Mouse (Mus musculus): ENCODE data around the gene Irf2. TPM values are rescaled to one million over a fixed set of nuclear protein-coding genes. Genes with fewer than 3 reads are reported as not detected.

Gene Irf2
- polyA plus RNA-seq, 1 experiment from 2014 or later, result 10.2 TPM

- Histone ChIP-seq H3K27me3 (replicated peaks) (no peaks in the 10 kb centered on the region), H3K36me3 (no peaks in the 10 kb centered on the region), H3K4me2 (peak overlapping the region; percentile 86), H3K4me1 (peaks cover 25% of the 10 kb centered on the region), H3K9ac (replicated peaks) (no peak overlapping the region; the same call in 1 of the 2 replicates), H3K4me3 (replicated peaks) (peak overlapping the region; percentile 80), H3K27ac (replicated peaks) (no peak overlapping the region), H3K9me3 (replicated peaks) (no peaks in the 10 kb centered on the region)
- WGBS, result 23% methylated on average over 8 of the region's 8 CpGs
- ATAC-seq (ENCODE audit: low FRiP score), result no peak
Measured at GRCm38 (mm10) chr8:46741991-46742690, 2.6 kb downstream of the Irf2 start.

- Histone ChIP-seq H3K4me2 (0 out of 2 replicates have a peak overlapping the region, but pooled peaks have one; percentile 86), H3K36me3 (no peaks in the 10 kb centered on the region), H3K9me3 (replicated peaks) (no peaks in the 10 kb centered on the region), H3K27ac (replicated peaks) (no peak overlapping the region), H3K9ac (replicated peaks) (no peak overlapping the region), H3K4me1 (peaks cover 25% of the 10 kb centered on the region), H3K27me3 (replicated peaks) (no peaks in the 10 kb centered on the region), H3K4me3 (replicated peaks) (no peak overlapping the region)
- 62% methylated on average over 5 of the region's 5 CpGs for WGBS
- ATAC-seq (ENCODE audit: low FRiP score), result no peak
Measured at GRCm38 (mm10) chr8:46742691-46743082, 3.2 kb downstream of the Irf2 start.

GRCm38 (mm10) chr8:46745464-46745863 lies 5.9 kb downstream of the Irf2 start:
- peaks cover 18% of the 10 kb centered on the region for H3K4me1 ChIP-seq

GRCm38 (mm10) chr8:46747311-46747980 lies 7.9 kb downstream of the Irf2 start:
- Histone ChIP-seq H3K4me2 (no peak overlapping the region), H3K9ac (replicated peaks) (no peak overlapping the region), H3K4me3 (replicated peaks) (no peak overlapping the region), H3K27me3 (replicated peaks) (no peaks in the 10 kb centered on the region), H3K36me3 (no peaks in the 10 kb centered on the region), H3K4me1 (peaks cover 29% of the 10 kb centered on the region), H3K9me3 (replicated peaks) (no peaks in the 10 kb centered on the region), H3K27ac (replicated peaks) (no peak overlapping the region)
- 50% methylated on average over 4 of the region's 4 CpGs for WGBS
- ATAC-seq (ENCODE audit: low FRiP score), result no peak

More at GRCm38 (mm10) chr8:46745464-46745863, 5.9 kb downstream of the Irf2 start:
- 90% methylated on average over 1 of the region's 1 CpGs for WGBS
- Histone ChIP-seq H3K36me3 (no peaks in the 10 kb centered on the region), H3K27me3 (replicated peaks) (no peaks in the 10 kb centered on the region), H3K27ac (replicated peaks) (no peak overlapping the region), H3K9ac (replicated peaks) (no peak overlapping the region), H3K4me2 (no peak overlapping the region), H3K9me3 (replicated peaks) (no peaks in the 10 kb centered on the region), H3K4me3 (replicated peaks) (no peak overlapping the region)
- ATAC-seq (ENCODE audit: low FRiP score), result no peak

- no peak overlapping the region for H3K9ac ChIP-seq (replicated peaks)
- H3K27me3 ChIP-seq (replicated peaks), result no peaks in the 10 kb centered on the region
- H3K36me3 ChIP-seq, result no peaks in the 10 kb centered on the region
- no peak overlapping the region for H3K4me3 ChIP-seq (replicated peaks)
- WGBS, result 61% methylated on average over 5 of the region's 5 CpGs
- H3K4me2 ChIP-seq, result no peak overlapping the region
- peaks cover 29% of the 10 kb centered on the region for H3K4me1 ChIP-seq
- no peak overlapping the region for H3K27ac ChIP-seq (replicated peaks)
- H3K9me3 ChIP-seq (replicated peaks), result no peaks in the 10 kb centered on the region
- ATAC-seq (ENCODE audit: low FRiP score), result no peak
Measured at GRCm38 (mm10) chr8:46750000-46750399, 10.5 kb downstream of the Irf2 start.

- H3K4me1 ChIP-seq, result peaks cover 29% of the 10 kb centered on the region
- H3K9ac ChIP-seq (replicated peaks), result no peak overlapping the region
- WGBS, result 54% methylated on average over 8 of the region's 8 CpGs
- no peak overlapping the region; the same call in 1 of the 2 replicates for H3K4me2 ChIP-seq
- peak overlapping the region; percentile 63 for H3K27ac ChIP-seq (replicated peaks)
- 0 out of 2 replicates have a peak, but pooled peaks have one; percentile 32 for ATAC-seq (ENCODE audit: low FRiP score)
- H3K9me3 ChIP-seq (replicated peaks), result no peaks in the 10 kb centered on the region
- no peaks in the 10 kb centered on the region for H3K36me3 ChIP-seq
- H3K4me3 ChIP-seq (replicated peaks), result no peak overlapping the region
- no peaks in the 10 kb centered on the region for H3K27me3 ChIP-seq (replicated peaks)
Measured at GRCm38 (mm10) chr8:46750566-46750965, 11.0 kb downstream of the Irf2 start.

- Histone ChIP-seq H3K4me3 (replicated peaks) (no peak overlapping the region), H3K9me3 (replicated peaks) (no peaks in the 10 kb centered on the region), H3K4me1 (peaks cover 29% of the 10 kb centered on the region), H3K4me2 (no peak overlapping the region), H3K27ac (replicated peaks) (peak overlapping the region; percentile 63), H3K9ac (replicated peaks) (no peak overlapping the region), H3K36me3 (no peaks in the 10 kb centered on the region), H3K27me3 (replicated peaks) (no peaks in the 10 kb centered on the region)
- ATAC-seq (ENCODE audit: low FRiP score), result peak; percentile 50; the same call in 1 of the 2 replicates
- WGBS, result 20% methylated on average over 4 of the region's 4 CpGs
Measured at GRCm38 (mm10) chr8:46751151-46751550, 11.6 kb downstream of the Irf2 start.

- Histone ChIP-seq H3K27ac (replicated peaks) (no peak overlapping the region), H3K9me3 (replicated peaks) (no peaks in the 10 kb centered on the region), H3K4me2 (no peak overlapping the region), H3K9ac (replicated peaks) (no peak overlapping the region), H3K36me3 (no peaks in the 10 kb centered on the region), H3K4me3 (replicated peaks) (no peak overlapping the region), H3K4me1 (peaks cover 29% of the 10 kb centered on the region), H3K27me3 (replicated peaks) (no peaks in the 10 kb centered on the region)
- WGBS, result 86% methylated on average over 12 of the region's 12 CpGs
- ATAC-seq (ENCODE audit: low FRiP score), result no peak
Measured at GRCm38 (mm10) chr8:46752986-46753385, 13.5 kb downstream of the Irf2 start.

- H3K36me3 ChIP-seq, result no peaks in the 10 kb centered on the region
- no peaks in the 10 kb centered on the region for H3K9me3 ChIP-seq (replicated peaks)
- H3K4me3 ChIP-seq (replicated peaks), result no peak overlapping the region
- H3K4me2 ChIP-seq, result no peak overlapping the region
- WGBS, result 94% methylated on average over 5 of the region's 5 CpGs
- H3K27ac ChIP-seq (replicated peaks), result no peak overlapping the region
- no peak overlapping the region for H3K9ac ChIP-seq (replicated peaks)
- ATAC-seq (ENCODE audit: low FRiP score), result no peak
- peaks cover 29% of the 10 kb centered on the region for H3K4me1 ChIP-seq
- H3K27me3 ChIP-seq (replicated peaks), result no peaks in the 10 kb centered on the region
Measured at GRCm38 (mm10) chr8:46754355-46754754, 14.8 kb downstream of the Irf2 start.

- Histone ChIP-seq H3K27me3 (replicated peaks) (no peaks in the 10 kb centered on the region), H3K4me2 (no peak overlapping the region), H3K36me3 (no peaks in the 10 kb centered on the region), H3K9me3 (replicated peaks) (no peaks in the 10 kb centered on the region), H3K4me1 (peaks cover 20% of the 10 kb centered on the region), H3K4me3 (replicated peaks) (no peak overlapping the region), H3K9ac (replicated peaks) (no peak overlapping the region), H3K27ac (replicated peaks) (no peak overlapping the region)
- WGBS, result 77% methylated on average over 5 of the region's 5 CpGs
- ATAC-seq (ENCODE audit: low FRiP score), result no peak
Measured at GRCm38 (mm10) chr8:46755731-46756333, 16.3 kb downstream of the Irf2 start.

- H3K36me3 ChIP-seq, result no peaks in the 10 kb centered on the region
- 89% methylated on average over 9 of the region's 9 CpGs for WGBS
- no peak overlapping the region for H3K4me2 ChIP-seq
- H3K9ac ChIP-seq (replicated peaks), result no peak overlapping the region
- H3K27ac ChIP-seq (replicated peaks), result no peak overlapping the region
- no peaks in the 10 kb centered on the region for H3K9me3 ChIP-seq (replicated peaks)
- no peak for ATAC-seq (ENCODE audit: low FRiP score)
- H3K4me1 ChIP-seq, result 0 out of 2 replicates have a peak, but pooled peaks cover 3% of the 10 kb centered on the region
- no peaks in the 10 kb centered on the region for H3K27me3 ChIP-seq (replicated peaks)
- H3K4me3 ChIP-seq (replicated peaks), result no peak overlapping the region
Measured at GRCm38 (mm10) chr8:46757613-46758012, 18.1 kb downstream of the Irf2 start.

- Histone ChIP-seq H3K4me2 (no peak overlapping the region), H3K9me3 (replicated peaks) (no peaks in the 10 kb centered on the region), H3K27me3 (replicated peaks) (no peaks in the 10 kb centered on the region), H3K27ac (replicated peaks) (no peak overlapping the region), H3K4me1 (0 out of 2 replicates have a peak, but pooled peaks cover 3% of the 10 kb centered on the region), H3K36me3 (no peaks in the 10 kb centered on the region), H3K9ac (replicated peaks) (no peak overlapping the region), H3K4me3 (replicated peaks) (no peak overlapping the region)
- WGBS, result 91% methylated on average over 7 of the region's 7 CpGs
- ATAC-seq (ENCODE audit: low FRiP score), result no peak
Measured at GRCm38 (mm10) chr8:46758131-46758530, 18.6 kb downstream of the Irf2 start.

All from neural tube, embryonic 15.5 days (tissue).